Mouse (Mus musculus) bone marrow macrophage, adult 2 months (primary cell): Measurements from ENCODE around the gene Ptpro.

Experiments used
- CTCF ChIP-seq: IDR thresholded peaks from 2 replicates; pipeline ENCODE4 v1.5.1; 2012; ENCODE audit warnings: low read depth, mild to moderate bottlenecking, low read length, moderate library complexity
- POLR2A ChIP-seq: IDR thresholded peaks from 2 replicates; pipeline ENCODE4 v1.6.1; 2012; ENCODE audit warnings: mild to moderate bottlenecking, low read depth, low read length, borderline replicate concordance

- TF ChIP-seq POLR2A (no peak), CTCF (no peak)
Observed at GRCm38 (mm10) chr6:137272513-137272912, 20.4 kb downstream of the Ptpro start.
